Mouse (Mus musculus) midbrain, embryonic 14.5 days (tissue): ENCODE data around the gene Nup133. TPM values are rescaled to one million over a fixed set of nuclear protein-coding genes. Genes with fewer than 3 reads are reported as not detected.
A peak's percentile ranks its signal among the peaks of the same experiment; 100 is the strongest.

Experiments used
- ATAC-seq: fragments of 200-750 bp; cut with Nextera tagmentation; 2 replicates; pipeline ENCODE4 v1.8.0; 2017; ENCODE audit warnings: moderate number of reproducible peaks, moderate library complexity; ENCODE audit not compliant: low FRiP score, low TSS enrichment
- DNase-seq: peaks from one replicate; pipeline ENCODE4 v3.0.0-alpha.2; 2015
- H3K27ac ChIP-seq: fragments of 300-500 bp; sonication (generic); replicated peaks from 2 replicates; pipeline ENCODE4 v1.5.1; 2014; ENCODE audit warnings: mild to moderate bottlenecking, low read depth, low read length, moderate library complexity
- H3K27me3 ChIP-seq: fragments of 300-500 bp; sonication (generic); 2 replicates; pipeline ENCODE4 v1.6.1; 2014; ENCODE audit warnings: low read length, control low read depth, mixed read lengths; ENCODE audit not compliant: control insufficient read depth, insufficient read depth
- H3K36me3 ChIP-seq: fragments of 300-500 bp; sonication (generic); 2 replicates; pipeline ENCODE4 v1.6.1; 2014; ENCODE audit warnings: low read length, control low read depth; ENCODE audit not compliant: control insufficient read depth, insufficient read depth
- H3K4me1 ChIP-seq: fragments of 300-500 bp; sonication (generic); 2 replicates; pipeline ENCODE4 v1.6.1; 2014; ENCODE audit warnings: mild to moderate bottlenecking, antibody characterized with exemption, low read length, control low read depth; ENCODE audit not compliant: control insufficient read depth, insufficient read depth
- H3K4me2 ChIP-seq: fragments of 300-500 bp; sonication (generic); 2 replicates; pipeline ENCODE4 v1.6.1; 2014; ENCODE audit warnings: mild to moderate bottlenecking, low read length, moderate library complexity
- H3K4me3 ChIP-seq: fragments of 300-500 bp; sonication (generic); replicated peaks from 2 replicates; pipeline ENCODE4 v1.5.1; 2014; ENCODE audit warnings: low read depth, low read length
- H3K9ac ChIP-seq: fragments of 300-500 bp; sonication (generic); replicated peaks from 2 replicates; pipeline ENCODE4 v1.6.1; 2014; ENCODE audit warnings: mild to moderate bottlenecking, low read length, moderate library complexity
- H3K9me3 ChIP-seq: fragments of 300-500 bp; sonication (generic); 2 replicates; pipeline ENCODE4 v1.6.1; 2016; ENCODE audit warnings: low read length, control low read depth, mixed read lengths; ENCODE audit not compliant: control insufficient read depth
- WGBS: fragments of 180-500 bp; shearing (Covaris S2); extraction: QIAGEN DNeasy Blood & Tissue Kit; methylation state at CpG from one replicate; pipeline ENCODE4 v1.1.7; 2014; 5-methylcytosine and 5-hydroxymethylcytosine counted together
- polyA plus RNA-seq: library from polyadenylated mRNA; unstranded; fragments of >200 nt; fragmentation: Nextera tagmentation; extraction: Ambion mirVana; gene quantifications from 2 replicates; pipeline ENCODE4 v1.2.1, GENCODE M21; 2014

The Nup133 gene
- polyA plus RNA-seq, 1 experiment from 2014 or later, result 33.7 TPM

- H3K27ac ChIP-seq, result no peak overlapping the region
- DNase-seq, result no peak
- H3K27me3 ChIP-seq, result peaks cover 35% of the 10 kb centered on the region
- H3K9ac ChIP-seq, result no peak overlapping the region
- peaks cover 13% of the 10 kb centered on the region for H3K4me1 ChIP-seq
- H3K4me3 ChIP-seq, result no peak overlapping the region
- no peaks in the 10 kb centered on the region for H3K9me3 ChIP-seq
- WGBS, result 71% methylated on average over 14 of the region's 14 CpGs
- no peak overlapping the region for H3K4me2 ChIP-seq
- no peak for ATAC-seq
- peaks cover 24% of the 10 kb centered on the region for H3K36me3 ChIP-seq
Observed at GRCm38 (mm10) chr8:123896366-123896761, 52.7 kb downstream of the Nup133 start.

GRCm38 (mm10) chr8:123895680-123896365, 53.2 kb downstream of the Nup133 start:
- Histone ChIP-seq H3K9ac (no peak overlapping the region), H3K4me3 (no peak overlapping the region), H3K4me2 (no peak overlapping the region), H3K36me3 (peaks cover 20% of the 10 kb centered on the region; the same call in 1 of the 2 replicates), H3K27me3 (peaks cover 38% of the 10 kb centered on the region), H3K27ac (no peak overlapping the region), H3K4me1 (peaks cover 16% of the 10 kb centered on the region), H3K9me3 (no peaks in the 10 kb centered on the region)
- ATAC-seq (no peak), DNase-seq (no peak)
- 68% methylated on average over 9 of the region's 9 CpGs for WGBS

- Histone ChIP-seq H3K9me3 (no peaks in the 10 kb centered on the region), H3K4me2 (no peak overlapping the region), H3K27me3 (peaks cover 44% of the 10 kb centered on the region), H3K36me3 (peaks cover 14% of the 10 kb centered on the region; the same call in 1 of the 2 replicates), H3K27ac (no peak overlapping the region), H3K9ac (no peak overlapping the region), H3K4me3 (no peak overlapping the region), H3K4me1 (peaks cover 16% of the 10 kb centered on the region)
- DNase-seq (no peak), ATAC-seq (no peak)
- 84% methylated on average over 4 of the region's 4 CpGs for WGBS
Observed at GRCm38 (mm10) chr8:123895230-123895629, 53.8 kb downstream of the Nup133 start.

GRCm38 (mm10) chr8:123894502-123895097, 54.5 kb downstream of the Nup133 start, which contains the start of gene Acta1:
TSS of gene Acta1 (minus strand) at chr8:123894751.
- peaks cover 16% of the 10 kb centered on the region for H3K4me1 ChIP-seq
- no peak within 1 kb of the TSS for H3K4me3 ChIP-seq
- no peak within 1 kb of the TSS for H3K4me2 ChIP-seq
- WGBS, result 26% methylated on average over 15 of the region's 15 CpGs
- no peak within 1 kb of the TSS for H3K27ac ChIP-seq
- no peaks in the 10 kb centered on the region for H3K9me3 ChIP-seq
- DNase-seq (no peak), ATAC-seq (no peak)
- peaks cover 44% of the 10 kb centered on the region for H3K27me3 ChIP-seq
- H3K9ac ChIP-seq, result no peak within 1 kb of the TSS
- H3K36me3 ChIP-seq, result peaks cover 10% of the 10 kb centered on the region; the same call in 1 of the 2 replicates

- Histone ChIP-seq H3K9me3 (no peaks in the 10 kb centered on the region), H3K27ac (no peak overlapping the region), H3K27me3 (peaks cover 44% of the 10 kb centered on the region), H3K36me3 (no peaks in the 10 kb centered on the region), H3K4me3 (no peak overlapping the region), H3K9ac (no peak overlapping the region), H3K4me1 (peaks cover 16% of the 10 kb centered on the region), H3K4me2 (no peak overlapping the region)
- WGBS, result 80% methylated on average over 11 of the region's 11 CpGs
- ATAC-seq (no peak), DNase-seq (no peak)
Observed at GRCm38 (mm10) chr8:123893413-123893812, 55.7 kb downstream of the Nup133 start.

DNA sequence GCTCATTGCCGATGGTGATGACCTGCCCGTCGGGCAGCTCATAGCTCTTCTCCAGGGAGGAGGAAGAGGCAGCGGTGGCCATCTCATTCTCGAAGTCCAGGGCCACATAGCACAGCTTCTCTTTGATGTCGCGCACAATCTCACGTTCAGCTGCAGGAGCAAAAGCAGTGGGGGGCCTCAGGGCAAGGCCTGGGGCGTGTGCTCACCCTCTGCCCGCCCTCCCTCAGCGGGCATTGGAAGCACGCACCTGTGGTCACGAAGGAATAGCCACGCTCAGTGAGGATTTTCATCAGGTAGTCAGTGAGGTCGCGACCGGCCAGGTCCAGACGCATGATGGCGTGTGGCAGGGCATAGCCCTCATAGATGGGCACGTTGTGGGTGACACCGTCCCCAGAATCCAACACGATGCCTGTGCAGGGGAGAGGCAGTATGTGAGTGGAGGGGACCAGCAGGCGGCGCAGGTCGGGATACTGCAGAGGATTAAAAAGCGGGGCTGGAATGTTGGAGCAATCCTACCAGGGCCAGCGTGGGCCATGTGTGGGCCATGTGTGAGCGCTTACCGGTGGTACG, 56.4 kb downstream of the Nup133 start:
- no peaks in the 10 kb centered on the region for H3K9me3 ChIP-seq
- H3K27me3 ChIP-seq, result peaks cover 44% of the 10 kb centered on the region
- DNase-seq, result peak; percentile 54
- peak; percentile 48; the same call in 1 of the 2 replicates for ATAC-seq
- H3K9ac ChIP-seq, result peak overlapping the region; percentile 59
- no peaks in the 10 kb centered on the region for H3K36me3 ChIP-seq
- H3K27ac ChIP-seq, result peak overlapping the region; percentile 61; the same call in 1 of the 2 replicates
- peak overlapping the region; percentile 46 for H3K4me3 ChIP-seq
- H3K4me1 ChIP-seq, result peaks cover 16% of the 10 kb centered on the region
- WGBS, result 11% methylated on average over 30 of the region's 30 CpGs
- peak overlapping the region; percentile 70 for H3K4me2 ChIP-seq

- ATAC-seq, result peak; percentile 76
- DNase-seq, result peak; percentile 85
- H3K9ac ChIP-seq, result peak overlapping the region; percentile 59
- peaks cover 16% of the 10 kb centered on the region for H3K4me1 ChIP-seq
- H3K27me3 ChIP-seq, result peaks cover 44% of the 10 kb centered on the region
- no peaks in the 10 kb centered on the region for H3K9me3 ChIP-seq
- H3K4me3 ChIP-seq, result peak overlapping the region; percentile 46
- under 1% methylated on average over 49 of the region's 49 CpGs for WGBS
- H3K36me3 ChIP-seq, result no peaks in the 10 kb centered on the region
- peak overlapping the region; percentile 61 for H3K27ac ChIP-seq
- H3K4me2 ChIP-seq, result peak overlapping the region; percentile 70
Observed at GRCm38 (mm10) chr8:123891883-123892585, 57.0 kb downstream of the Nup133 start.

DNA sequence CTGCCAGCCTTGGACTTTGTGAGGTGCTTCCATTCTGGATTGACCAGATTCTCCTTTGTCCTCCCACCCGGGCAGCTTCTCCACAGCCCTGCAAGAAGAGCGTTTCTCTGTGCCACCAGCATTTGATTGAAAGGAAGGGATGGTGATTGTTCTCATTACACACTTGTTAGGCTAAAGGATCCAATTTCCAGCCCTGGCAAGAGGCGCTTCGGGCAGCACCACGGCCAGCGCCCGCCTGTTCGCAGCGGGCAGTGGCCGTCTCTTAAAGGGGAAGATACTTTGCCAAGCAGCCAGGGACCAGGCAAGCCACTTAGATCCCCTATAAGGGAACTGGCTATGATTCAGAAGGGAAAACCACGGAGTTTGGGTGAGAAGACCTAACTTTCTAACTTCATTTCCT, 57.8 kb downstream of the Nup133 start:
- Histone ChIP-seq H3K27ac (peak overlapping the region; percentile 61), H3K4me3 (peak overlapping the region; percentile 46), H3K9me3 (no peaks in the 10 kb centered on the region), H3K4me1 (peaks cover 16% of the 10 kb centered on the region), H3K4me2 (peak overlapping the region; percentile 70), H3K27me3 (peaks cover 44% of the 10 kb centered on the region), H3K9ac (peak overlapping the region; percentile 59; the same call in 1 of the 2 replicates), H3K36me3 (no peaks in the 10 kb centered on the region)
- 1% methylated on average over 11 of the region's 11 CpGs for WGBS
- peak; percentile 73 for DNase-seq
- no peak for ATAC-seq
